Mouse (Mus musculus) megakaryocyte, embryonic 14.5 days (primary cell): ENCODE measurements around the gene Elavl1.

Source experiments
- FLI1 ChIP-seq: IDR thresholded peaks from 2 replicates; pipeline ENCODE4 v1.6.1; 2012; ENCODE audit warnings: low read length, inconsistent platforms, mixed read lengths
- GATA1 ChIP-seq: IDR thresholded peaks from 3 replicates; pipeline ENCODE4 v1.6.1; 2012; ENCODE audit warnings: mixed read lengths, low read length, inconsistent platforms, borderline replicate concordance

DNA sequence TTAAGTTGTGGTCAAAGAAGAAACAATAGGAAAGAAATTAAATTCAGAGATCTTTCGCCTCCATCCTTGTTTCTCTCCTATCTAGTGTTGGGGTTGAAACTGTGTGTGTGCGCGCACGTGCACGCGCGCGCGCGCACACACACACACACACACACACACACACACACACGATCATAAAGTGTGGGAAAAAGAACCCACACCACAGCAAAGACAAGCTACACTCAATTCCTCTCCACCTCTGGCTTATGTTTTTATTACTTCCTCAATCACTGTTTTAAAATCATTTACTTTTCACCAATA lies 5.7 kb downstream of the Elavl1 start:
- TF ChIP-seq GATA1: no peak
- no peak for TF ChIP-seq FLI1
